Mouse (Mus musculus): Measurements from ENCODE around the gene Yes1.

DNA sequence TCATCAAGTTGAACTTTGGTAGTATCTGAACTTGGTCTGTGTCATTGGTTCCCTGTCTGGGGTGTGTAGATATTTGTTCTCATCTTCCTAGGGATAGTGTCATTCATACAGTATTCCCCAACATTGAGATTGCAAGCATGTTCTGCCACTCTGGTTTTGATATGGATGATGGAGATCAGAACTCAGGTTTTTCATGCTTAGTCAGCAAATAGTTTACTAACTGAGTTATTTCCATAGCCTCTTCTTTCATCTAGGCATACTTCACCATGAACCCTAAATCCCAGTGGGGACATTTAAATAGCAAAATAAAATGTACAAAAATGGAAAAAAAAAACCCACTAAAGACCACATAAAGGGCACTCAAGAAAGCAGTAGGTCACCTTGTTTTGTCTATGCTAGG, 12.7 kb downstream of the Yes1 start:
- no peak for TF ChIP-seq POLR2A (IDR thresholded peaks at IDR 0.05; ENCODE audit: control insufficient read depth, extremely low read depth, insufficient read depth, low read length, poor library complexity)
- TF ChIP-seq CTCF (IDR thresholded peaks at IDR 0.05; ENCODE audit: borderline replicate concordance, control insufficient read depth, extremely low read depth, insufficient read depth, low read length, poor library complexity) = no peak
